Mouse (Mus musculus) right cerebral cortex, postnatal 14 days (tissue): ENCODE measurements around the gene Map3k9.

Experiments
- DNase-seq: peaks from one replicate; pipeline ENCODE4 v3.0.0; 2022

The Map3k9 gene

DNA sequence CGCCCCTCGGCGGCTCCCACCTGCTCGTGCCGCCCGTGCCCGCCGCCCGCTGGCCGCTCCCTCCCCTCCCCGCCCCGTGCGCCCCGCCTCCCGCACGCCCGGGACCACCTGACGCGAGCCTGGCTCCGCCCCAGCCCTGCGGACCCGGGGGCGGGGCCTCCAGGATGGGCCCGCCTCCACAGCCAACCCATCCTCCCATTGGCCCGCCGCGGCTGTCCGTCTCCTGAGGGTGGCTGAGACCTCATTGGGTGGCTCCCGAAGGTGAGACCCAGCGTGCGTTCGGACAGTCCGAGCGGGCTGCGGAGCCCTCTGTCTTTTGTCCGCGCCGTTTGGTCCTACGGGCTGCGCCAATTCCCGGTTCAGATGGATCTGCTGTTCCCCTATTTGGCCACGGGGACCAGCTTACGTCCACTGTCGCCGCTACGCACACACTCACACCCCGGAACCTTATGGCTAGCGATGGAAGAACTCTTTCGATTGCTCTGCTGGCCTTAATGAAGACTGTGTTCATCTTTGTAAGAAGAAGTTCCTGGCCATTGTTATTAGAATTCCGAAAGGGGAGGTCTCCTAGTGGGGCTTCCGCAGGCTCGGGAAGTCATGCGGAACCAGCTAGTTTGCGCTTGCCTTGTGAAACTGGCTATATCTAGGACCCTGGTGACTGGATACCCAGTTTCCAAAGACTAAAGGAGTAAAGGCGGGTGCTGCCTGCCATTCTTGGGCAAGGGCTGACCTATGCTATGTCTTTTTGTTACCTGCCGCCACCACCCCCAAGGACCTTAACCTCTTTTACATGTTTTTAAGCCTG is at the start of gene Map3k9:
Map3k9 (minus strand) TSS at position 71 of the 805 bp plus-strand sequence.
- DNase-seq, result peak; percentile 95

DNA sequence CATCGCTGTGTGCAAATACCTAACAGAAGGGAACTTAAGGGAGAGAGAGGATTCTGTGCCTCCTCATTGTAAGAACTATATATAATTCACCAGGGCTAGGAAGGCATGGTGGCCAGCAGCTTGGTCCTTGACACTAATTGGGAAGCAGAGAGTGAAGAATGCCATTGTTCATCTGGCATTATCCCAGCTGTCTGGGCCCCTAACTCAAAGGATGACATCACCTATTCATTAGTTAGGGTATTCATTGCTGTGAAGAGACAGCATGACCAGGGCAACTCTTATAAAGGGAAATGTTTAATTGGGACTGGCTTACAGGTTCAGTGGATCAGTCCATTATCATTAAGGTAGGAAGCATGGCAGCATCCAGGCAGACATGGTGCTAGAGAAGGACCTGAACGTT is 47.4 kb upstream of the Map3k9 start:
- no peak for DNase-seq

GRCm38 (mm10) chr12:81822778-81823480 is 42.0 kb upstream of the Map3k9 start:
- DNase-seq, result no peak

DNA sequence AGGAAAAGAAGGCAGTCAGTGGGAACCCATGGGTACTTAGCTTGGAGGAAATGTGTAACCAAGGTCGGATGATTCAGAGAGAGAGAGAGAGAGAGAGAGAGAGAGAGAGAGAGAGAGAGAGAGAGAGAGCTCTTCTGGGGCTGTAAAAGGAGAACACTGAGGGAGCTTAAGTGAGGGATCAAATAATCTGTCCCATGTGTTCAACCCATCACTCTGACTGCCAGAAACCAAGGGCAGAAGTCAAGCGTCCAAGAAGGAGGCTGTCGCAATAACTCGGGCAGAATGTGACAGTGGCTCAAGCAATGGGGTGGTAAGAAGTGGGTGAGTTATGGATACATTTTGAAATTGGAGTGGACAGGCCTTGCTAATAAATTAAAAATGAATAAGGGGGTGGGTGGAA is 41.2 kb upstream of the Map3k9 start:
- no peak for DNase-seq

DNA sequence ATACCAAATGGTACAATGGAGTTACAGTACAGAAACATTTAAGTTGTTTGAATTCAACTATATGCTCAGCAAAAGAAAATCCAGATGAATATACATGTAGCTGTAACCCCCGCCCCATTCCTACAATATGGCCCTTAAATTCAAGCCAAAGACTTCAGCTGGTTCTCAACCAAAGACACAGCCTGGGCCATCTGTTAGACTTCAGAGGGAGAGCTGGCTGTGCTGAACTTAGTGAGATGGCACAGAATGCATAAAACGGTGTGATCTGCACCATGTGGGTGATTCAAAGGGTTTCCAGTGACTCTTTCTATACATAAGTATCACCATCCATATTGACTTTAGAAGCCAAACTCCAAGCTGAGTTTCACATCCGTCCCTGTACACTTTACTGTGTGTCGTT is 39.7 kb upstream of the Map3k9 start:
- no peak for DNase-seq

DNA sequence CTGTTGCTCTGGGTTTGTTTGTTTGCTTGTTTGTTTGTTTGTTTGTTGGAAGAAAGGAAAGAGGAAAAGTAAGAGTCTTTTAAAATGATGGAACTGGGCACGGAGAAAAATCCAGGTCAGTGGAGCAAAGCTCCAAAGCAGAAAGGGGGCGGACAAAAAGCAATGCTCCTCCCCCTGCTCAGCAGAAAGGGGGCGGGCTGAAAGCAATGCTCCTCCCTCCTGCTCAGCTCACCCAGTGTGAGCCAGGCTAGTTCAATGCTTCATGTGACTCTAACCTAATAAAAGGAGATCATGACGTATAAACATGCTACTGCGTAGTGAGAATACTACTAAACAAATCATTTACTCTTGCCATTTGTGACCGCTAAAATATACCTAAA is 36.1 kb upstream of the Map3k9 start:
- no peak for DNase-seq

- DNase-seq, result no peak
These were observed 35.6 kb upstream of the Map3k9 start for GRCm38 (mm10) chr12:81816330-81817125.

- no peak for DNase-seq
These were observed 33.8 kb upstream of the Map3k9 start for GRCm38 (mm10) chr12:81814742-81815141.

DNA sequence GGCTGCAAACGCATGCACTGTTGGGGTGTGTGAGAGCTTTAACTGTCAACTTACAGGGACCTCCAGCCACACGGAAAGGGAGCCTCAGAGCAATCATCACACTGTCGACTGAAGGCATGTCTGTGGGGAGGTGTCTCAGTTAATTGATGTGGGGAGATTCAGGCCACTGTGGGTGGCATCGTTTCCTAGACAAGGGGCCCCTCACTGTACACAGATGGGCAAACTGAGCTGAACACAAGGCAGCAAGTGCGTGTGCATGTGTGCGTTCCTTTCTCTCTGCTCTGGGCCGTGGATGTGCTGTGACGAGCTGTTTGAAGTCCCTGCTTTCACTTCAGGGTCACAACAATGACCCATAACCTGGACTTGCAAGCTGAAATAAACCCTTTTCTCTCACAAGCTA is 29.4 kb upstream of the Map3k9 start:
- no peak for DNase-seq

DNA sequence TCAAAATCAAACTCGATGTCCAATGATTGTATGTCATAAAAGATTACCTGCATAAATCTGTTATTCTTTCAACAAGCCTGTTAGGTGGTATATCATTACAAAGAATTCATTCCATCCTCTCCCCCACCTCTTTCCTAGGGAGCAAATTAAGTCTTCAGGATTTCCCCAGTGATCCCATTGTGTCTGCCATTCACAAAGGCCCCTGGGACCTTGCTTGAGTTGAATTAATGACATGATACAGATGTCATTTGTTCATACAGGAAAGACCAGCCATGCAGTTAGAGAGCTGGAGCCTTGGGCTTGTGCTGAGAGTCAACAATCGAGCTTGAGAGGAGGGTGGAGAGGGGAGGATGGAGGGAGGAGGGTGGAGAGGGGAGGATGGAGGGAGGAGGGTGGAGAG is 27.6 kb upstream of the Map3k9 start:
- DNase-seq, result no peak

- no peak for DNase-seq
These were observed 27.0 kb upstream of the Map3k9 start for GRCm38 (mm10) chr12:81807953-81808352.

DNA sequence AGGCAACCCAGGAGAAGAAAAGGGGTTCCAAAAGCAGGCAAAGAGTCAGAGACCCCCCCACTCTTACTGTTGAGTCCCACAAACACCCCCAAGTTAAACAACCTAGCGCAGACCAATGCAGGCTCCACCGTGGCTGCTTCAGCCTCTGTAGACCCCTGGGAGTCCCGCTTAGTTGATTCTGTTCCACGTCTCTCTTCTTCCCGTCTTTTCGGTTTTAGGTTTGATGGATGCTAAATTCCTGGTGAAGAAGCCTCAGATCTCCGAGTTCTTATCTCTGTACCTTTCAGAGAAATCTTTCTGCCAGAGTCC is 26.5 kb upstream of the Map3k9 start:
- no peak for DNase-seq

DNA sequence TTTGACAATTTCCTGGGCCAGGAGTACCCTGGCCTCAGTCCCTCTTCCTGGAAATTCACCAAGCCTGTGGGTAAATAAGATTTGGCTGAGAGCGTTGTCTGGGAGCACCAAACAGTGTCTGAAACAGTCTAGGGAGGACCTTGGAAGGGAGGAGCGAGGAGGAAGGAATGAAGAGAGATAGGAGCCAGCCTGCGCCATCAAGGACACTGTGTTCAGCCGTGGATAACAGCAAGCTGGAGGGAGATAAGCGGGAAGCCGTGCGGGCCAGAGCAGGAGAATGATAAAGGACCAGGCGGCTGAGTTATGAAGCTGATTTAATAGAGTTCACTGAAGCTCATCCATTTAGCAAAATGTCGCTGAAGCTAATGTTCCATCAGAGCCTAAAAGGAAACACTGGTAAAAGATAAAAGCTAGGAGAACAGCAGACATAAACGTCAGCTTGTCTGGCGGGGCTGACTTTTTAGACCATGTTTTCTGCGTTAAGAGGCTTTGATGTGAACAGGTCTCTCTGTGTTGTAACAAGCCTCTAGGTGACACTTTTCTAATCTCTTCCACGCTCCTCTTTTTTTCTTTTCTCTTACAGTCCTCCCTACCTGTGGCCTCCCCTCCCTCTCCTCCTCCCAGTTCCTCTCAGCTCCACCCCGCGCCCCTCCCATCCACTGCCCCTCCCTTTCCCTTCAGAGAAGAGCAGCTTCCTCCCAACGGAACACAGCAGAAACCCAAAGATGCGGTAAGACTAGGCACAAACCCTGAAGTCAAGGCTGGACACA is 26.0 kb upstream of the Map3k9 start:
- DNase-seq, result peak; percentile 19

DNA sequence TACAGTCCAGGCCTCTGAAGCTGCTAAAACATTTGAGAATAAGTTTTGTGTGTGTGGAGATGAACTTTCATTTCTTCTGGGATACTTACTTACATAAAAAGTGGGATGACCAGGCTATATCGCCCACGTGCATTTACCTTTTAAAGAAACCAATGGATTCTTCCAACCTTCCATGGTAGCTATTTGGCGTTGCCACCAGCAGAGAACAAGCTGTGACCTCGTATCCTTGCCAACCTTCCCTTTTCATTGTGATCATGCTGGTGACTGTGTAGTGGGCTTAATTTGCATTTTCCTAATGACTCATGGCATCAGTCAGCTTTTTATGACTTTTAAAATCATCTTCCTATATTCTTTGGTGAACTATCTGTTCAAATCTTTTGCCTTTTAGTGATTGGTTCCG is 25.1 kb upstream of the Map3k9 start:
- no peak for DNase-seq

GRCm38 (mm10) chr12:81803803-81804202 is 22.8 kb upstream of the Map3k9 start:
- no peak for DNase-seq

- no peak for DNase-seq
These were observed 22.0 kb upstream of the Map3k9 start for GRCm38 (mm10) chr12:81803016-81803415.

GRCm38 (mm10) chr12:81801134-81801533 is 20.2 kb upstream of the Map3k9 start:
- no peak for DNase-seq

DNA sequence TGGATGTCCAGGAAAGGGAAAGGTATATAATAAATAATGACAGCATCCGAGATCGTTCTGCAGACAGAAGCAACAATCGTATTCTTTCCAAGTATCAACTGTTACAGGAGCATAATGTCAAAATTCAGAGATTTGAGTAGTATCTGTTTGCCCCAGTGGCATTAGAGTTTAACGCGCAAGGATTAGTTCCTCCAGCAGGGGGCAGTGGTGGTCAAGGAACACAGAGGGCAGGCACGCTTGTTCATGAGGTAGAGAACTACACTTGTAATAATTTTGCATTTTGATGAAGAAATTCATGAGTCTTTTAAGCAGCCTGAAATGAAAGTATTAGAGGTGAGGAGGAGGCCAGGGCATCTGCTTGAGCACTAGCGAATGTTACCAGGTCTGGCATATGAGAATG is 15.6 kb upstream of the Map3k9 start:
- DNase-seq, result peak; percentile 88

GRCm38 (mm10) chr12:81792511-81793218 is 11.7 kb upstream of the Map3k9 start:
- DNase-seq, result no peak

GRCm38 (mm10) chr12:81789499-81789898 is 8.5 kb upstream of the Map3k9 start:
- DNase-seq, result no peak

GRCm38 (mm10) chr12:81788672-81789084 is 7.7 kb upstream of the Map3k9 start:
- peak; percentile 82 for DNase-seq

GRCm38 (mm10) chr12:81787262-81787661 is 6.3 kb upstream of the Map3k9 start:
- no peak for DNase-seq
